Mouse (Mus musculus) neural tube, embryonic 12.5 days (tissue): Measurements from ENCODE around the gene Lpcat2. TPM values are rescaled to one million over a fixed set of nuclear protein-coding genes. Genes with fewer than 3 reads are reported as not detected.
"Not testable (repeated sequence)": the region's sequence is repeated elsewhere in the genome, so short reads cannot be mapped to it uniquely, and the experiment has no call there.

ENCODE experiments used
- ATAC-seq: fragments of 200-750 bp; cut with Nextera tagmentation; 2 replicates; pipeline ENCODE4 v1.8.0; 2017; ENCODE audit warnings: low read depth, mild to moderate bottlenecking, moderate TSS enrichment, moderate library complexity; ENCODE audit not compliant: low FRiP score
- H3K27ac ChIP-seq: fragments of 300-500 bp; sonication (generic); 2 replicates; pipeline ENCODE4 v1.5.1; 2016
- H3K27me3 ChIP-seq: fragments of 300-500 bp; sonication (generic); replicated peaks from 2 replicates; pipeline ENCODE4 v1.6.1; 2016; ENCODE audit warnings: mild to moderate bottlenecking
- H3K36me3 ChIP-seq: fragments of 300-500 bp; sonication (generic); 2 replicates; pipeline ENCODE4 v1.6.1; 2016; ENCODE audit warnings: mild to moderate bottlenecking
- H3K4me1 ChIP-seq: fragments of 300-500 bp; sonication (generic); 2 replicates; pipeline ENCODE4 v1.6.1; 2016
- H3K4me2 ChIP-seq: fragments of 300-500 bp; sonication (generic); replicated peaks from 2 replicates; pipeline ENCODE4 v1.6.1; 2016; ENCODE audit warnings: mild to moderate bottlenecking
- H3K4me3 ChIP-seq: fragments of 300-500 bp; sonication (generic); 2 replicates; pipeline ENCODE4 v1.5.1; 2016
- H3K9ac ChIP-seq: fragments of 300-500 bp; sonication (generic); 2 replicates; pipeline ENCODE4 v1.6.1; 2016; ENCODE audit warnings: mild to moderate bottlenecking
- H3K9me3 ChIP-seq: fragments of 300-500 bp; sonication (generic); 2 replicates; pipeline ENCODE4 v1.6.1; 2016; ENCODE audit warnings: mild to moderate bottlenecking
- WGBS: fragments of 180-500 bp; shearing (Covaris S2); methylation state at CpG from one replicate; pipeline ENCODE4 v1.1.7; 2016; 5-methylcytosine and 5-hydroxymethylcytosine counted together
- polyA plus RNA-seq: library from polyadenylated mRNA; unstranded; fragments of >200 nt; fragmentation: Nextera tagmentation; extraction: Ambion mirVana; gene quantifications from 2 replicates; pipeline ENCODE4 v1.2.1, GENCODE M21; 2016

Lpcat2 gene
- polyA plus RNA-seq, 1 experiment from 2014 or later: 8.4 TPM

DNA sequence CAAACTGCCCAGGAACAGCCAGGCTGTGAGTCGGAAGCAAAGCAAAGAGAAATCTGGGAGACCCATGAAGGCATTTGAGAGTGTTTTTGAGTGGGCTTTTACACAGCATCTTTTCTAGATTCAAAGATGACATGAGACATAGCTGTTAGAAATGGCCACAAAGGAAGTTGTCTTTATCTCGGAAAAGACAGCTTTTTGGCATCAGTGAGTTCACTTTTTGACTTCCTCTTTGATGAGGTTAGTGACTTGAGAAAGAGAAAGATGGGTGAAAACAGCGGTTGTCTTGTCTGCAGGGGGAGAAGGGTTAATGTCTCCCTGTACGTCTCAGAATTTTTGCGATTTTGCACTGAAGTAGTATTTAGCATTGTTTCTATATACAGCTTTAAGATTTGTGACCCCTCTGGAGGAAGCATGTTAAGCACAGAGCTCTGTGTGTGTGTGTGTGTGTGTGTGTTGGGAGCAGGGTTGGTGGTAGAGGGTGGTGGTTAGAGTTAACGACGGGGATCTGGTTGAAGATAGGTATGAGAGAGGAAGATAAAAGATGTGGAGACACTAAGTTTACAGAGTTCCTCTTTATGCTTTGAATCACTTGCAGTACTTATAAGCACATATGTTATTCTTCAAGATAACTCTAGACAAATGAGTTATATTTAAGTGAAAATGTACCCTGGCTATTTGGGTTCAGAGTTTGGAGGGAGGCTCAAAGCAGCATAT lies 1.3 kb downstream of the Lpcat2 start:
- H3K27me3 ChIP-seq: peaks cover 18% of the 10 kb centered on the region
- H3K4me1 ChIP-seq: no peaks in the 10 kb centered on the region
- H3K27ac ChIP-seq: no peak overlapping the region
- H3K36me3 ChIP-seq: no peaks in the 10 kb centered on the region
- WGBS: 84% methylated on average over 7 of the region's 7 CpGs
- H3K9ac ChIP-seq: no peak overlapping the region
- H3K4me2 ChIP-seq: peak overlapping the region; percentile 81
- H3K9me3 ChIP-seq: no peaks in the 10 kb centered on the region
- no peak for ATAC-seq
- peak overlapping the region; percentile 54 for H3K4me3 ChIP-seq

DNA sequence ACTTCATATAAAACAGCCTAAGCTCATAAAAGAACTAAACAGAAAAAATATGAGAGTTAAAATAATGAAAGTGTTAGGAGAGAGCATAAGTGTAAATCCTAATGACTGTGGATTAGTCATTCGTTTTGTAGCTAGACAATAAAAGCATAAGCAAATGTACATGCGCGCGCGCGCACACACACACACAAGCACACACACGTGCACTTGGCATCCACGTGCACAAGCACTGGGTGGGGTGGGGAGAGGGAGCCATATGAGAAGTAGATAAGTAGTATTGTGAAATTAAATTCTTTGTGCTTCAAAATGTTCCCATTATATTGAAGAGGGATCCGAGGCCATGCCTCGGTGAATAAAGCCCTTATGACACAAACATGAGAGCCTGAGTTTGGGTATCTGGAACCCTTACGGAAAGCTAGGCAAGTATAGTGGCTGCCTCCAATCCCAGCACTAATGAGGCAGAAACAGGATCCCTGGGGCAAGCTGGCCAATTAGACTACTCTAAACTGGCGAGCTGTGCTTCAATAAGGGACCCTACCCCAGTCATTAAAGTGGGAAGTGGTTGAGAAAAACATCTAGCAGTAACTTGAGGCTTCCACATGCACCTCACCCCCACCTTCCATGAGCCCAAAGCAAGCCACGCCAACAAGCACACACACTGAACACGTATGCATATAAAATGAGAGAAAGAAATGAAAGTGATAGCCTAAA lies 3.5 kb downstream of the Lpcat2 start:
- H3K27ac ChIP-seq: no peak overlapping the region
- H3K27me3 ChIP-seq: peaks cover 18% of the 10 kb centered on the region
- H3K4me1 ChIP-seq: no peaks in the 10 kb centered on the region
- no peak overlapping the region for H3K4me2 ChIP-seq
- ATAC-seq: no peak
- H3K4me3 ChIP-seq: no peak overlapping the region
- 76% methylated on average over 14 of the region's 14 CpGs for WGBS
- no peaks in the 10 kb centered on the region for H3K36me3 ChIP-seq
- H3K9me3 ChIP-seq: no peaks in the 10 kb centered on the region
- H3K9ac ChIP-seq: no peak overlapping the region

DNA sequence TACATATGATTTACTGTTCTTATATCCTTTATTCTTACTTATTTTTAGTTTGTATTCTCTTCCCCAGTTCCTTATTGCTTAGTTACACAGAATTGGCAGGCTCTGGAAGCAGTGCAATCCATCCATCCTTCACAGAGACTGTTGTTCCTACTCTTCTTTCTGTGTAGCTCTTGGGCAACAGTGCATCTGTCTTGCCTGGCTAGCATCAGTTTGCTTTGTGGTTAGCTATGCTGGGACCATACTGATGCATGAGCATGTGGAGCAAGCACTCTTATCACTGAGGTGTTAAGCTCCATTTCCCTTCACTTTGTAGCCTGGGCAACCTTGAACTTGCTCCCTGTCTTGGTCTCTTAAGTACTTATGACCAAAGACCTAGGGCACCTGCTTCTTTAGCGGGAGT lies 6.8 kb downstream of the Lpcat2 start:
- ATAC-seq: no peak

DNA sequence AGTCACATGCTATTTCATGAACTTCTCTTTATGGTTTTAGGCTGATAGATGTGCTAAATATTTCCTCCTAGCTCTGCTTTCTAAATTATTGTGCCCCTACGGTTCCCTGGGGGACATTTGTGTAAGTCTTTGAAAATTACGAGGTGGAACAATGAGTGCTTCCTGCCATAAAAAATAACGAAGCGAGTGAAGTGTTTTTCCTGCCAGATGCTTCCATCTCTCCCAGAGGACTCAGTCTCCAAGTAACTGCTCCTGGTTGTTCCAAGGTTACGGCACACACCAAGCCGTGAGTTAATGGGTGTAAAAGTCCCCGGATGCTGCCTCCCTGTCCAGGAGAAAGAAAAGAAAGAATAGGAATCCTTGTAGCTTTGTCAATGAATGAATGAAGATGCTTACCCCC lies 15.1 kb downstream of the Lpcat2 start:
- Histone ChIP-seq H3K27ac (no peak overlapping the region), H3K4me3 (no peak overlapping the region), H3K27me3 (no peaks in the 10 kb centered on the region), H3K9ac (no peak overlapping the region), H3K36me3 (no peaks in the 10 kb centered on the region), H3K4me2 (no peak overlapping the region), H3K4me1 (0 out of 2 replicates have a peak, but pooled peaks cover 4% of the 10 kb centered on the region), H3K9me3 (no peaks in the 10 kb centered on the region)
- ATAC-seq: no peak
- WGBS: 10% methylated on average over 7 of the region's 7 CpGs

More for the DNA sequence above, 6.8 kb downstream of the Lpcat2 start:
- 100% methylated on average over 1 of the region's 1 CpGs for WGBS
- Histone ChIP-seq H3K9ac (no peak overlapping the region), H3K4me3 (no peak overlapping the region), H3K4me1 (no peaks in the 10 kb centered on the region), H3K27me3 (no peaks in the 10 kb centered on the region), H3K9me3 (no peaks in the 10 kb centered on the region), H3K4me2 (no peak overlapping the region), H3K36me3 (no peaks in the 10 kb centered on the region), H3K27ac (no peak overlapping the region)

DNA sequence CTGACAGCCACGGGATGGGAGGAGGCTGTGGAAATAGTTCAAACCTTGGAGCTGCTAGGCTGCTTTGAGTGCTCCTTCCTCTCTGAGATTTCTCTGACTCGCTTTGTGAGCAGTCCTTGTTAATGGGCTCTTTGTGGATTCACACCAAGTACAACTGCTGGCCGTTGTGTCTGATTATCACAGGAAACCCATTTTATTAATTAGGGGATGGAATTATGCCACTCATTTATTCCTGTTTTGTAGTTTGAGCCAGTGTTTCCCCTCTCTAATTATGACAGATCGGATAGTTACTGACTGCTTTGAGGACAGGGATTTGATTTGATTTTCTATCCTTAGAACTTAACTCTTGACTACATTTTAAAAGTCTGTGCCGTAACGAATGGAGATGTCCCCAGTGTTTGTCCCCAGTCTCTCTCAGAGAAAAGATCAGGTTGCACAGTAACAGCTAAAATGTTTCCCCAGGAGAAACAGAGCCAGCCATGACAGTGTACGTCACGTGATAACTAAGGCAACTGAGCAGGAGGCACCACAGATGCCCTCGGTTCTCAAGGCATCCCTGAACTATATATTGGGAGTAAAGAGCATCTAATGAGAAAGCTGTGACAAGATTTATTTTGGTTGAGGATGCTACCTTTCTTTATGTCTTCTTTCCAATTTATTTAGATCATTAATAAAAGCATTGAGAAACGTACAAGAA lies 17.1 kb downstream of the Lpcat2 start:
- Histone ChIP-seq H3K4me1 (0 out of 2 replicates have a peak, but pooled peaks cover 4% of the 10 kb centered on the region), H3K4me3 (no peak overlapping the region), H3K4me2 (no peak overlapping the region), H3K9ac (no peak overlapping the region), H3K27ac (no peak overlapping the region), H3K9me3 (no peaks in the 10 kb centered on the region), H3K36me3 (no peaks in the 10 kb centered on the region), H3K27me3 (no peaks in the 10 kb centered on the region)
- ATAC-seq: no peak
- WGBS: 59% methylated on average over 10 of the region's 10 CpGs

DNA sequence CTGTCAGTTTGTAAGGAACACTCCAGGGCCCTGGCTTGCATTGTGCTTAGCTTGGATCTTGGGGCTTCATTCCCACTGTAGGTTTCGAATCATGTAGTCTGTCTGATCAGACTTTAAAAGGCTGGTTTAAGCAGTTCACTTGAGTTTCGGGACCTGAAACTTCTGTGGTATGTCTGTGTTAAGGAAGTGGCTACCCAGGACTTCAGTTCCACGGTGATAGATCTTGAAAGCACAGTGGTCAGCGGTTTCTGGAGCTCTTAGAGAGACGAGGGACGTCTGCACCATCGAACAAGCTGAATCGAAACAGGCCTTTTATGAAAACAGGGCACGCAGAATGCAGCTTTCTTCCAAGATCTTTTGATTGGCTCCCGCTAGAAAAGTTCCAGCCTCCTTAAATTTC lies 20.7 kb downstream of the Lpcat2 start:
- no peaks in the 10 kb centered on the region for H3K4me1 ChIP-seq
- no peak overlapping the region for H3K4me2 ChIP-seq
- 0 out of 2 replicates have a peak, but pooled peaks cover 4% of the 10 kb centered on the region for H3K27me3 ChIP-seq
- ATAC-seq: no peak
- no peak overlapping the region for H3K9ac ChIP-seq
- no peak overlapping the region for H3K27ac ChIP-seq
- no peak overlapping the region for H3K4me3 ChIP-seq
- 62% methylated on average over 10 of the region's 10 CpGs for WGBS
- H3K9me3 ChIP-seq: 0 out of 2 replicates have a peak, but pooled peaks cover 4% of the 10 kb centered on the region
- 0 out of 2 replicates have a peak, but pooled peaks cover 6% of the 10 kb centered on the region for H3K36me3 ChIP-seq

DNA sequence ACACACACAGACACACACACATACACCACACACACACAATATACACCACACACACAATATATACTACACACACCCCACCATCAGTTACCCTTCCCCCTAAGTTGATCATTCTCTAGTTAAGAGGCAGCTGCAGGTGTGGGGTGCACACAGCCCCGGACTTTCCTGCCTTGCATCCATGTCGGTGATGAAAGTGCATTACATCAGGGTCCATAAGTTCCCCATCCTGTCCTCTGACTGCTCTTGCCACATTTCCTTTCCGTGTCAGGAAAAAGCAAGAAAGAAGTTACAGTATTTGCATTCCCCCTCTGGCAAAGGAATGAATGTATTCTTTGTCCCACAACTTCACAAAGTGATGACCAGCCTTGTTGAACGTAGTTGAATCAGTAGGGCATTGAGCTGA lies 26.1 kb downstream of the Lpcat2 start:
- Histone ChIP-seq H3K27ac (no peak overlapping the region), H3K9ac (no peak overlapping the region), H3K4me1 (no peaks in the 10 kb centered on the region), H3K36me3 (0 out of 2 replicates have a peak, but pooled peaks cover 6% of the 10 kb centered on the region), H3K27me3 (0 out of 2 replicates have a peak, but pooled peaks cover 4% of the 10 kb centered on the region), H3K4me3 (no peak overlapping the region), H3K4me2 (no peak overlapping the region), H3K9me3 (0 out of 2 replicates have a peak, but pooled peaks cover 4% of the 10 kb centered on the region)
- WGBS: 67% methylated on average over 4 of the region's 4 CpGs
- no peak for ATAC-seq

DNA sequence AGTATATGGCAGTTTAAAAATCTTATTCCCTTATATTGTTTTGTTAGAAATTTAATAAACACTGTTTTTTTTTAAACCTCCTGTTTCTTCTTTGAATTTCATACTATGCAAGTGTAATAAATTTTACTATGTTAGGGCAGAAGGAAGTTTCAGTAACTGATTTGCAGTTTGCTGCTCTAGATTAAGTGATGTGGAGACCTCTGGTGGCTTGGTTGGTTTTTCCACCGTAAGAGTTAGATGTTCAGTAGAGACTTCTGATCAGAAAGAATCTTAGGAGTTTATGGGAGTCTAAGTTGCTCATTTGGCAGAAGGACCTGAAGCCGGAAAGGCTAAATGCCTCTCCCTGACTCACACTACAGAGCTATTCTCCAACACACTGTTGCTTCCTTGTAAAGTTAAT lies 28.6 kb downstream of the Lpcat2 start:
- H3K27ac ChIP-seq: no peak overlapping the region
- 79% methylated on average over 2 of the region's 2 CpGs for WGBS
- ATAC-seq: no peak
- H3K9me3 ChIP-seq: 0 out of 2 replicates have a peak, but pooled peaks cover 4% of the 10 kb centered on the region
- no peaks in the 10 kb centered on the region for H3K4me1 ChIP-seq
- H3K9ac ChIP-seq: no peak overlapping the region
- H3K4me2 ChIP-seq: no peak overlapping the region
- H3K4me3 ChIP-seq: no peak overlapping the region
- 0 out of 2 replicates have a peak, but pooled peaks cover 6% of the 10 kb centered on the region for H3K36me3 ChIP-seq
- 0 out of 2 replicates have a peak, but pooled peaks cover 4% of the 10 kb centered on the region for H3K27me3 ChIP-seq

DNA sequence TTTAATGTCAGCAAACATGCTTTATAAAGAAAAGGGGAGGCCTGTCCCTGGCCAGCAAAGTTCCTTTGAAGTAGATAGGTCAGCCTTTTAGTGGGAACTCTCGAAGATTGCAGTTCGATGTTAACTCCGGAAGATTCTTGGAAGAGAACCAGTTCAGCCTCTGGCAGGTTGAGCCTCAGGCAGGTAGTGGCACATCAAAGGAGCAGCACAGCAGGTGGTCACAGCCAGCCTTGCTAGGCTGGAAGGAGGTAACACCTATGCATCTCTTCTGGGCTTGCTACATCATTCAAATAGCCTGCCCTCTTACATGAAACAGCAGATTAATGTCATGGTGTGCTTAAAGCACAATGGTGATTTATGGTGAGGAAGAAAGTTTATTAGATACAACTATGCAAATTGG lies 37.1 kb downstream of the Lpcat2 start:
- not testable (repeated sequence) for H3K27me3 ChIP-seq, ATAC-seq, H3K9me3 ChIP-seq, H3K4me3 ChIP-seq, H3K36me3 ChIP-seq, H3K9ac ChIP-seq, H3K4me1 ChIP-seq, H3K27ac ChIP-seq, H3K4me2 ChIP-seq
- WGBS: 78% methylated on average over 3 of the region's 3 CpGs

DNA sequence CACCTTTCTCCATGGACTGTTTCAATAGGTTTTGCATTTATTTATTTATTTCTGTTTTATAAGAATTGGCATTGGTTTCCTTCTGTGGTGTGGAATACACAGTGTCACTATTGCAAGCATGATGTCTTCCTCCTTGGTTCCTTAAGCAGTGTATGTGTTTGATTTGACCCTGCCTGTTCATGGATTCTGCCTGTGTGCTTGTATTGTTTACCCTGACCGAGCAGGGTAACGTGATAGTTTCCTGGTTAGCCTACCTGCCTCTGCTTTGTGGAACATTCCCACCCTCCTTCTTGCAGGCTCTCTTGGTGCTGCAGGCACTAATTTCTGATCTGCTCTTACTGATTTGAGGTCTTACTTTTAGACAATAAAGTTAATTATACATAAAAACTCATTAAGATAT lies 38.7 kb downstream of the Lpcat2 start:
- Histone ChIP-seq H3K4me3 (no peak overlapping the region), H3K9me3 (no peaks in the 10 kb centered on the region), H3K9ac (no peak overlapping the region), H3K4me2 (no peak overlapping the region), H3K27me3 (no peaks in the 10 kb centered on the region), H3K36me3 (no peaks in the 10 kb centered on the region), H3K27ac (no peak overlapping the region), H3K4me1 (no peaks in the 10 kb centered on the region)
- ATAC-seq: no peak
- WGBS: 81% methylated on average over 2 of the region's 2 CpGs

DNA sequence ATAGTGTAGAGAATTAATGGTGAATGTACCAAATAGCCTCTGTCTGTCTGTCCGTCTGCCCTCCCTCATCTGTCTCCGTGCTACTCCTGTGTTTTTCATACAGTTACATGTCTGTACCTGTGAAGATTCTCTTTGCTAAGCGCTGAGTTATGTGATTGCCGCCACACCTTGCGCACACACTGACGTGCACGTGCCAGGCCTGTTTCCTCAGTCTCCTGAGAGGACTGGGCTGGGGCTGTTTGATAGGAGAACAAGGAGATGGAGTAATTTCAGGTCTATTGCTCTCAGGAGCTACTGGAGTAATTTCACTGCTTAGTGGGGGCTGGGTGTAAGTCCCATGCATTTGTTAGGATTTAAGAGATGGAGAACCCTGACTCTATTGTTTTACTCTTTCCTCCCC lies 39.9 kb downstream of the Lpcat2 start:
- Histone ChIP-seq H3K9me3 (no peaks in the 10 kb centered on the region), H3K4me3 (no peak overlapping the region), H3K4me1 (no peaks in the 10 kb centered on the region), H3K27ac (no peak overlapping the region), H3K4me2 (no peak overlapping the region), H3K9ac (no peak overlapping the region), H3K36me3 (no peaks in the 10 kb centered on the region), H3K27me3 (no peaks in the 10 kb centered on the region)
- no peak for ATAC-seq
- WGBS: 93% methylated on average over 7 of the region's 7 CpGs

DNA sequence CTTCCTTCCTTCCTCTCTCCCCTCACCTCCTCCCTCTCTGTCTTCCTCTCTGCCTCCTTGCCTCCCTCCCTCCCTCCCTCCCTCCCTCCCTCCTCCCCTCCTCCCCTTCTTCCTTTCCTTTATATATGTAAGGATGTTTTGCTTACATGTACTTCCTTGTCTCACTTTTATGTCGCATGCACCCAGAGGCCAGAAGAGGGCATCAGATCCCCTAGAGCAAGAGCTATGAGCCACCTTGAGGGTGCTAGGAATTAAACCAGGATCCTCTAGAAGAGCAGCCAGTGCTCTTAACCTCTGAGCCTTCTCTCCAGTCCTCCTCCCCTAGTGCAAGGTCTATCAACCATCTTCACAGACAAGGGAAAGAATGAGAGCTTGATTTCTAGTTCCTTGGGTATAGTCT lies 40.9 kb downstream of the Lpcat2 start:
- no peaks in the 10 kb centered on the region for H3K9me3 ChIP-seq
- no peaks in the 10 kb centered on the region for H3K36me3 ChIP-seq

More for the DNA sequence above, 40.9 kb downstream of the Lpcat2 start:
- Histone ChIP-seq H3K9ac (no peak overlapping the region), H3K4me2 (no peak overlapping the region), H3K4me1 (no peaks in the 10 kb centered on the region), H3K4me3 (no peak overlapping the region), H3K27ac (no peak overlapping the region), H3K27me3 (no peaks in the 10 kb centered on the region)
- WGBS: 79% methylated on average over 1 of the region's 1 CpGs
- ATAC-seq: no peak
